Mouse (Mus musculus) bone marrow macrophage, adult 2 months (primary cell): Measurements from ENCODE around the gene 2510009E07Rik.

Source experiments
- CTCF ChIP-seq: IDR thresholded peaks from 2 replicates; pipeline ENCODE4 v1.5.1; 2012; ENCODE audit warnings: low read depth, mild to moderate bottlenecking, low read length, moderate library complexity
- POLR2A ChIP-seq: IDR thresholded peaks from 2 replicates; pipeline ENCODE4 v1.6.1; 2012; ENCODE audit warnings: mild to moderate bottlenecking, low read depth, low read length, borderline replicate concordance

GRCm38 (mm10) chr16:21704691-21705090, 10.2 kb upstream of the 2510009E07Rik start:
- no peak for TF ChIP-seq CTCF
- no peak for TF ChIP-seq POLR2A
